Mouse (Mus musculus): ENCODE measurements around the gene Rbm4.

DNA sequence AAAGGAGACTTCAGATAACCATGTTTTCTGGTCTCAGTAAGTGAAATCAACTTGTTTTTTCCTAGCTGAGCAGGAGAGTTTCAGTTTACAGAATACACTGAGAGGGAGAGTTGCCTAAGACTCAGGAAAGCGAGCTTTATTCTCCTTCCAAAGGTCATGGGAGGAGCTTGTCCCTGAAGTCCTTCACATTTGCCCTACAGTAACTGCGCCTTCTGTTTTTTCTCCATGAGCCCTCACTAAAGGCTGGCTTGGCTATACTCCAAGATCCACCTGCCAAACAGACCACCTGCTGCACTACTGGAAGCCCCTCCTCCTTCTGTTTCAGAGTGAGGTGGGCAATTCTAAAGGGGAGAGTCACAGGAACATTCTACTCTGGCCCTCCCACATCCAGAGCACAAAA is 42.4 kb upstream of the Rbm4 start:
- TF ChIP-seq CTCF (IDR thresholded peaks at IDR 0.05; ENCODE audit: low read depth, low read length) (no peak), POLR2A (IDR thresholded peaks at IDR 0.05; ENCODE audit: extremely low read depth, insufficient read depth, low read length) (no peak)
